Mouse (Mus musculus): ENCODE results near the gene Gm10024. TPM values are rescaled to one million over a fixed set of nuclear protein-coding genes. Genes with fewer than 3 reads are reported as not detected.
"Not testable (repeated sequence)": the region's sequence is repeated elsewhere in the genome, so short reads cannot be mapped to it uniquely, and the experiment has no call there.

Gene Gm10024
- not detected in 2 replicates for polyA plus RNA-seq (2012)

- not testable (repeated sequence) for TF ChIP-seq GATA1 (IDR thresholded peaks at IDR 0.05; ENCODE audit: low read length)
Measured at GRCm38 (mm10) chr10:77711157-77711556, at the start of gene Gm10024. Gene Gm10024, plus strand, starts transcription at chr10:77711457.

GRCm38 (mm10) chr10:77663949-77664665, 47.1 kb upstream of the Gm10024 start:
- no peak for TF ChIP-seq GATA1 (IDR thresholded peaks at IDR 0.05; ENCODE audit: low read length)

- TF ChIP-seq GATA1 (IDR thresholded peaks at IDR 0.05; ENCODE audit: low read length), result no peak
Measured at GRCm38 (mm10) chr10:77666342-77666741, 44.9 kb upstream of the Gm10024 start.

GRCm38 (mm10) chr10:77667402-77667801, 43.9 kb upstream of the Gm10024 start:
- no peak for TF ChIP-seq GATA1 (IDR thresholded peaks at IDR 0.05; ENCODE audit: low read length)

- no peak for TF ChIP-seq GATA1 (IDR thresholded peaks at IDR 0.05; ENCODE audit: low read length)
Measured at GRCm38 (mm10) chr10:77670710-77671109, 40.5 kb upstream of the Gm10024 start.

GRCm38 (mm10) chr10:77671519-77671918, 39.7 kb upstream of the Gm10024 start:
- peak; percentile 75 for TF ChIP-seq GATA1 (IDR thresholded peaks at IDR 0.05; ENCODE audit: low read length)

- TF ChIP-seq GATA1 (IDR thresholded peaks at IDR 0.05; ENCODE audit: low read length), result no peak
Measured at GRCm38 (mm10) chr10:77673765-77674164, 37.5 kb upstream of the Gm10024 start.

GRCm38 (mm10) chr10:77677562-77677961, 33.7 kb upstream of the Gm10024 start:
- TF ChIP-seq GATA1 (IDR thresholded peaks at IDR 0.05; ENCODE audit: low read length), result no peak

GRCm38 (mm10) chr10:77682994-77683393, 28.3 kb upstream of the Gm10024 start:
- no peak for TF ChIP-seq GATA1 (IDR thresholded peaks at IDR 0.05; ENCODE audit: low read length)

GRCm38 (mm10) chr10:77684181-77684580, 27.1 kb upstream of the Gm10024 start:
- no peak for TF ChIP-seq GATA1 (IDR thresholded peaks at IDR 0.05; ENCODE audit: low read length)

GRCm38 (mm10) chr10:77685895-77686664, 25.2 kb upstream of the Gm10024 start, which contains the start of gene Tspear:
Gene Tspear, plus strand, starts transcription at chr10:77686569.
- TF ChIP-seq GATA1 (IDR thresholded peaks at IDR 0.05; ENCODE audit: low read length), result no peak

- TF ChIP-seq GATA1 (IDR thresholded peaks at IDR 0.05; ENCODE audit: low read length), result no peak
Measured at GRCm38 (mm10) chr10:77687021-77687420, 24.2 kb upstream of the Gm10024 start.

- TF ChIP-seq GATA1 (IDR thresholded peaks at IDR 0.05; ENCODE audit: low read length), result not testable (repeated sequence)
Measured at GRCm38 (mm10) chr10:77690356-77690807, 20.9 kb upstream of the Gm10024 start, which contains the start of gene Gm19402. Gene Gm19402, minus strand, starts transcription at chr10:77690757.

- TF ChIP-seq GATA1 (IDR thresholded peaks at IDR 0.05; ENCODE audit: low read length), result no peak
Measured at GRCm38 (mm10) chr10:77697133-77697532, 14.1 kb upstream of the Gm10024 start, which contains the start of gene Gm9508. Gene Gm9508, minus strand, starts transcription at chr10:77697233.

GRCm38 (mm10) chr10:77706326-77706725, 4.9 kb upstream of the Gm10024 start, which contains the start of gene Gm10272:
Gene Gm10272, plus strand, starts transcription at chr10:77706626.
- no peak for TF ChIP-seq GATA1 (IDR thresholded peaks at IDR 0.05; ENCODE audit: low read length)

- TF ChIP-seq GATA1 (IDR thresholded peaks at IDR 0.05; ENCODE audit: low read length), result no peak
Measured at GRCm38 (mm10) chr10:77709831-77710230, 1.4 kb upstream of the Gm10024 start.

Measured in G1E-ER4 (cell line).